Mouse (Mus musculus): Measurements from ENCODE around the gene Trmt11. TPM values are rescaled to one million over a fixed set of nuclear protein-coding genes. Genes with fewer than 3 reads are reported as not detected.

Trmt11 gene
- polyA plus RNA-seq (2012; rRNA removed): 8.9 and 11.9 TPM in 2 replicates

GRCm38 (mm10) chr10:30600542-30600966 is at the start of gene Trmt11:
TSS of gene Trmt11 (minus strand) at chr10:30600749.

DNA sequence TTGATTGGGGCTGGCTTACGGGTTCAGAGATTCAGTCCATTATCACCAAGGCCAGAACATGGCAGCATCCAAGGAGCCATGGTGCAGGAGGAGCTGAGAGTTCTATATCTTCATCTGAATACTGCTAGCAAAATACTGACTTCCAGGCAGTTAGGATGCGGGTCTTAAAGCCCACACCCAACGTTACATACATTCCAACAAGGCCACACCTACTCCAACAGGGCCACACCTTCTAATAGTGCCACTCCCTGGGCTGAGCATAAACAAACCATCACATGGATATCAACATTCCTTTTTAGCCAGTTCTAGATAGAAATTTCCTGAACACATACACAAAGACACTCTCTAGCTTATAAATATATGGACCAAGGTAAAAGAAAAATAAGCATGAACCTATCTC is 29.0 kb upstream of the Trmt11 start, which contains the start of gene Hint3:
Hint3 (minus strand) TSS at position 120 of the 400 bp plus-strand sequence.

Other genes with a start within 250 kb of the Trmt11 start
- gene Hint3, start 28.9 kb upstream of the Trmt11 start, polyA plus RNA-seq (2012; rRNA removed): 7.4 and 9.9 TPM in 2 replicates
- gene Ncoa7, start 202.6 kb upstream of the Trmt11 start, polyA plus RNA-seq (2012; rRNA removed): 8.1 and 11.2 TPM in 2 replicates
- 6.0 and 11.6 TPM in 2 replicates for gene Hey2, start 242.1 kb upstream of the Trmt11 start, polyA plus RNA-seq (2012; rRNA removed)